Mouse (Mus musculus): ENCODE data around the gene Nadk.
A peak's percentile ranks its signal among the peaks of the same experiment; 100 is the strongest.

DNA sequence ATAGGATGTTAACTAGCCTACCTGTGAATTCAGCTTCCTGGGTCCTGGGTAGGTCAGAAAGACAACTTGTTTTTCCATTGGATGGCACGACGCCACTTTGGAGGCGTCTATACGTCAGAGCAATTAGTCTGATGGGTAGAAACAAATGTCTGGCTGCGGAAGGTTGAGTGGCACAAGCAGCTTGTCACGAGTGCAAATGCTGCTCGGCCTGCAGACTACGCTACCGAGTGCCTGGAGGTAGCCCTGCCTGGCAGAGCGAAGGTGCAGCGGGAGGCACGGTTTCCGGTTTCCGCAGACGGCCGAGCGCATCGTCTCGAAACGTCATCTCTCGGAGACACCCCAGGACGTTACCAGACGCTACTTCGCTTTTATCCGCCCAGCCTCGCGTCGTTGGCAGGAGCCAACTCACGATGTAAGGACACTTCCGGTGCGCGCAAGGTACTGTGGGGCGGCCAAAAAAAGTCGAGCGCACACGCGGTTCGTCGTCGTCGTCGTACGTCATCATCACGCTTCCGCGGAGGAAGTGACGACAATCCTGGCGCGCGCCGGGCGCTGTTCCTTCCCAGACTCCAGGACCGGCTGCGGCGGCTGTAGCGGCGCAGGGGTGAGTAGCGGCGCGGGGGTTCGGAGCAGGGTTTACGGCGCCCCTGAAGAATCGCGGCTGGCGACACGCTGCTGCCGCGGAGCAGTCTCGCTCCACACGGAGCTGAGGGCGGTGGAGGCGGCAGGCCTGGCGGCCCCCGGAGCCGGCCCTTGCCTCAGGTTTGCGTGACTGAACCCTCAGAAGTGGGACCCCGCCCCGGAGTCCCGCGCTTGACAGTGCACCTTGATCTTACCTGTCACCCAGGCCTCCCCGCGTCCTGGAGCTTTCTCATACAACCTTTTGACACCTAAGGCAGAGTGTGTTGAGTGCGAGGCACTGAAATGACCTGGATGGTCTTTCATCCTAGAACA, 62.4 kb downstream of the Nadk start, which contains the start of gene Cdk11b:
- TF ChIP-seq CTCF (IDR thresholded peaks at IDR 0.05; ENCODE audit: low read depth) (no peak), EP300 (IDR thresholded peaks at IDR 0.05; ENCODE audit: low read depth) (peak; percentile 80; the same call in 1 of the 2 replicates)
